Mouse (Mus musculus): ENCODE data around the gene Shmt1. TPM values are rescaled to one million over a fixed set of nuclear protein-coding genes. Genes with fewer than 3 reads are reported as not detected.
A peak's percentile ranks its signal among the peaks of the same experiment; 100 is the strongest.

The Shmt1 gene
- polyA plus RNA-seq, 1 experiment from 2014 or later: 19.2 TPM

DNA sequence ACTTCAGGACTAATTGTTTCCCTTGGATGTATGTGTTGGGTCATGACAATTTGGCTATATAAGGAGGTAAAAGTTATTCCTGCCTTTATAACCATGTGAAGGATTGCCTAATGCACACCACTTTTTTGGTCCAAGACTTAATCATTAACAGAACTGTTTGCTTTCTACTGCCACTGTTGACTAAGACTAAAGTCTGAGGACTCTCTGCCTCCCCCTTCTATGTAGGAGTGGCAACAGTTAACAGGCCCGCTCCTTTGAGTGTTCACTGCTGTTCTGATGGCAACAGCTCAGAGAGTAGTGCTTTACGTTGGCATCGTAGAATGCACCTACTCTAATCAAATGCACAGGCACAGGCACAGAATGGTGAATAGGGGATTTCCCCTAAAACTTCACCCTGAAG is 13.7 kb upstream of the Shmt1 start:
- H3K36me3 ChIP-seq: no peaks in the 10 kb centered on the region
- peaks cover 2% of the 10 kb centered on the region; the same call in 1 of the 2 replicates for H3K4me1 ChIP-seq
- ATAC-seq (replicated peaks): no peak
- H3K27ac ChIP-seq (replicated peaks): no peak overlapping the region
- no peaks in the 10 kb centered on the region for H3K9me3 ChIP-seq
- H3K4me2 ChIP-seq (replicated peaks): no peak overlapping the region
- no peak overlapping the region for H3K9ac ChIP-seq (replicated peaks)
- no peaks in the 10 kb centered on the region for H3K27me3 ChIP-seq
- WGBS: 90% methylated on average over 3 of the region's 3 CpGs
- H3K4me3 ChIP-seq: no peak overlapping the region

DNA sequence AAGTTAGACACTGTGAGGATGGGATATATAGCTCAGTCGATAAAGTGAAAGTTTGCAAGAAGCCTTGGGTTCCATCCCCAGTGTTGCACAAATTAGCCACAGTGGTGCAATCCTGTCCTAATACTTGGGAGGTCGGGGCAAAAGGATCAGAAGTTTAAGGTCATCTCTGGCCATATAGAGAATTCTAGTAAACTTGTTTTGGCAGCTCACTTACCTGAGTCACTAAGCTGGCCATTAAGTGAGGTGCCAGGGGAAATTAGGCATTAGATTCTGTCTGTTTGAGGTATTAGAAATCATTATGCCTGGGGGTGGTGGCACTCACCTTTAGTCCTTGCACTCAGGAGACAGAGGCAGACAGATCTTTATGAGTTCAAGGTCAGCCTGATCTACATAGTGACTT is 12.3 kb upstream of the Shmt1 start:
- Histone ChIP-seq H3K4me2 (replicated peaks) (no peak overlapping the region), H3K4me1 (no peaks in the 10 kb centered on the region), H3K27me3 (no peaks in the 10 kb centered on the region), H3K9me3 (no peaks in the 10 kb centered on the region), H3K9ac (replicated peaks) (no peak overlapping the region), H3K4me3 (no peak overlapping the region), H3K27ac (replicated peaks) (no peak overlapping the region), H3K36me3 (no peaks in the 10 kb centered on the region)
- ATAC-seq (replicated peaks): no peak
- 68% methylated on average over 2 of the region's 2 CpGs for WGBS

DNA sequence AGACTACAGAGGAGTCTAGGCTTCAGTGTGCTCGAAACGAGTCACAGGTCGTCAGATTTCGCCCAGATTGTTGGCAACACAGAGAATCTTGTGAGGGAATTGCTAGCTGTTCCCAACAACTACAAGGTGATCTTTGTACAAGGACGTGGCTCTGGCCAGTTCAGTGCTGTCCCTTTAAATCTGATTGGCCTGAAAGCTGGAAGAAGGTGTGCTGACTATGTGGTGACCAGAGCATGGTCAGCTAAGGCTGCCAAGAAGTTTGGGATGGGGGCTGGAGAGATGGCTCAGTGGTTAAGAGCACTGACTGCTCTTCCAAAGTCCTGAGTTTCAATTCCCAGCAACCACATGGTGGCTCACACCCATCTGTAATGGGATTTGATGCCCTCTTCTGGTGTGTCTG is 4.9 kb upstream of the Shmt1 start:
- no peak for ATAC-seq (replicated peaks)
- no peaks in the 10 kb centered on the region for H3K36me3 ChIP-seq
- no peaks in the 10 kb centered on the region for H3K9me3 ChIP-seq
- H3K27me3 ChIP-seq: no peaks in the 10 kb centered on the region
- 76% methylated on average over 5 of the region's 5 CpGs for WGBS
- no peak overlapping the region for H3K4me3 ChIP-seq
- no peaks in the 10 kb centered on the region for H3K4me1 ChIP-seq
- H3K9ac ChIP-seq (replicated peaks): no peak overlapping the region
- H3K4me2 ChIP-seq (replicated peaks): no peak overlapping the region
- no peak overlapping the region for H3K27ac ChIP-seq (replicated peaks)

DNA sequence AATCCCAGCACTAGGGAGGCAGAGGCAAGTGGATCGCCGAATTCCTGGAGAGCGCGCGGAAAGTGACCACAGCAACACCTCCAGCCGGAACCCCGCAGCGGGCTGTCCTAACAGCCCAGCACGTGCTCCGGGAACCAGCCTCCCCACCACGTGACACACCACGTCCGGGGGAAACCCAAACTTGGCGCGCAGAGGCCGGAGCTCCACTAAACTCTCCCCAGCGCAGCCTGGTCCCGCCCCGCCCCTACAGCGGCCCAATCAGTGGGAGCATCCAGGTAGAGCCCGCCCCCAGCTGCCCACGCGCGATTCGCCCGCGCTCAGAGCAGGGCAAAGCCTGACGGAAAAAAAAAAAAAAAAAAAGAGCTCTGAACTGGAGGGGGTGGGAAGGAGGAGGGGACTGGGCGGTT is 461 bp downstream of the Shmt1 start:
- Histone ChIP-seq H3K9me3 (no peaks in the 10 kb centered on the region), H3K36me3 (no peaks in the 10 kb centered on the region), H3K27ac (replicated peaks) (no peak overlapping the region), H3K4me3 (peak overlapping the region; percentile 48), H3K4me2 (replicated peaks) (peak overlapping the region; percentile 95), H3K27me3 (no peaks in the 10 kb centered on the region), H3K9ac (replicated peaks) (peak overlapping the region; percentile 29), H3K4me1 (peaks cover 19% of the 10 kb centered on the region)
- peak; percentile 99 for ATAC-seq (replicated peaks)
- WGBS: under 1% methylated on average over 29 of the region's 29 CpGs

DNA sequence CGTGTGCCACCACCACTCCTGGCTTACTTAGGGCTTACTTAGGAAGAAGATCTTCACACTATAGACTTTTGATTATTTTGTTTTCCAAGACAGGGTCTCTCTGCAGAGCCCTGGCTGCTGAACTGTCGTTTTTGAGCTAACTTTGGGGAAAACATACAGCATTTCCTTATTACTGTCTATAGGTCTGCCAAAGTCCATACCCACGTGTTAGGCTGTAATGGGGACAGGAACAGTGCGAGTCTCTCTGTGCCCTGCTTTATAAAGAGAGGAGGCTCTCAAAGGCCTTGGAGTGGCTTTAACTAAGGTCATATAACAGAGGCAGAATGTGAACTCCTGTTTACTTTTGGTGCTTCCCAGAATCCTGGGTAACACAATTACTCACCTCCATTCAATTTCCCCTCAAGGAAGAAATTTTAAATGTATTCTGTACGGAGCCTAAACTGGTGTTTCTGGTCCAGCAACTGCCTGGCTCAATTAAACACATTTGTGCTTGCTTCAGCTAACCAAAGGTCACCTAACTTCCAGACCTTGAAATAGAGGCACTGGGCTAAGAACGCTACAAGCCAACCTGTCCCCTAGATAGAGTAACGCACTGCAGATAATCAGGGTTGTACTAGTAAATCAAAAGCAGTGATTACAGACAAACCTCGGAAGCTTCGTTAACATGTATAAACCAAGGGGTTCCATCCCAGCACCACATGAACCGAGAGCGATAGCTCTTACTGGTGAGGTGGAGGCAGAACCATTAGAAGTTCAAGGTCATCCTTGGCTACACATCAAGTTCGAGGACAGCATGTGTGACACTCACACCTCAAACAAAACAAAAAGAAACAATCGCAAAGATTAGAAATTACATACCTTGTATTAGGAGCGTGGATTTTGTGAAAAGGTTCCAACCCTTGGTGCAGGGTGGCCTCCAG is 1.2 kb downstream of the Shmt1 start:
- Histone ChIP-seq H3K36me3 (no peaks in the 10 kb centered on the region), H3K9me3 (no peaks in the 10 kb centered on the region), H3K4me2 (replicated peaks) (peak overlapping the region; percentile 95), H3K27me3 (no peaks in the 10 kb centered on the region), H3K27ac (replicated peaks) (no peak overlapping the region), H3K4me1 (peaks cover 19% of the 10 kb centered on the region), H3K9ac (replicated peaks) (peak overlapping the region; percentile 29), H3K4me3 (peak overlapping the region; percentile 48)
- 12% methylated on average over 14 of the region's 14 CpGs for WGBS
- no peak for ATAC-seq (replicated peaks)

DNA sequence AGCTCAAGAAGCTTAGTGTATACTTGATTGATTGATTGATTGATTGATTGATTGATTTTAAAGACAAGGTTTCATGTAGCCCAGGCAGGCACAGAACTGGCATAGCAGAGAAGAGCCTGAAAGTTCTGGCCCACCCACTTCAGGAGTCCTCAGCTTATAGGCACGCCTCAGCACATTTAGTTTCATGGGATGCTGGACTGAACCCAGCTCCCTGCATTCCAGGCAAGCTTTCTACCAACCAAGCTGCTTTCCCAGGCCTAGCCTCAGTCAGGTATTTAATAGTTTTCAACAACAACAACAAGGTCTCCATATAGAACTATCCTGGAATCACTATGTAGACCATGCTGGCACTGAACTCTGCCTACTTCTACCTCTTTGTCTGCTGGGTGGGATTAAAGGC is 2.0 kb downstream of the Shmt1 start:
- WGBS: 64% methylated on average over 1 of the region's 1 CpGs
- H3K27ac ChIP-seq (replicated peaks): no peak overlapping the region
- ATAC-seq (replicated peaks): no peak
- peak overlapping the region; percentile 95; the same call in 1 of the 2 replicates for H3K4me2 ChIP-seq (replicated peaks)
- H3K9me3 ChIP-seq: no peaks in the 10 kb centered on the region
- H3K4me3 ChIP-seq: peak overlapping the region; percentile 48; the same call in 1 of the 2 replicates
- H3K27me3 ChIP-seq: no peaks in the 10 kb centered on the region
- H3K4me1 ChIP-seq: peaks cover 19% of the 10 kb centered on the region
- no peaks in the 10 kb centered on the region for H3K36me3 ChIP-seq
- H3K9ac ChIP-seq (replicated peaks): no peak overlapping the region

DNA sequence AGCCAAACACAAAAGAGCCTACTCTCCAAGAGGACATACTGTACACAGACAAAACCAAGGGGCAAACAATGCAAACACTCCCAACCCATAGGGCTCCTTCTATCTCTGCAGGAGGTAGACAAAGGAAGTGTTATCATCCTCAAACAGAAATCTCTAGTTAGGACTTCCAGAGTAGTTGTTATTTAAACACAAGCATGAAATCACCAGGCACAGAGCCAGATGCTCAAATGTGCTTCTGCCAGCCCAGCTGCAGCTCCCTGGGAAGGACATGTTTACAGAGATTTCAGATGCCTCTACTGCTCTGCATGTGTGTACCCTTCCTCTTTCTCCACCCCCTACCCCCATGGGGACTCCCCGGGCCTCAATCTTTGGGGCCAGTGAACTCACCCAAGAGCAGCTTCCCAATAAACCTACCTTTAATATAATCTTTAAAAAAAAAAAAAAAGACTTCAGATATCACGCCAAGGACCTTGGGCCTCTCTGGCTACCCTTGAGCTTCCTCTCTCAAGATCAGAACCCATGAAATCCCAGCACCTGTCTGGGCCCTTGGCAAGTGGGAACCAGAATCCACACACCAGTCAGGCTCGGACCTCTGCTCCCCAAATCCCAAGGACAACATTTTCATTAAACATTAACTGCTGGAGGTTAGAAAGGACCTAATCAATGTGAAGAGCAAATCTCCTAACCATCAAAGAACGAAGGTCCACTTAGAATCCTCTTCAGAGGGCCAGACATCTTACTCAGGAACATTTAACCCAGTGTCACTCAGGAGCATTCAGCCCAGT is 3.0 kb downstream of the Shmt1 start:
- H3K27me3 ChIP-seq: no peaks in the 10 kb centered on the region
- H3K4me1 ChIP-seq: peaks cover 19% of the 10 kb centered on the region
- 75% methylated on average over 4 of the region's 4 CpGs for WGBS
- H3K9ac ChIP-seq (replicated peaks): no peak overlapping the region
- H3K36me3 ChIP-seq: no peaks in the 10 kb centered on the region
- no peak for ATAC-seq (replicated peaks)
- no peak overlapping the region for H3K4me3 ChIP-seq
- H3K4me2 ChIP-seq (replicated peaks): no peak overlapping the region
- H3K27ac ChIP-seq (replicated peaks): no peak overlapping the region; the same call in 1 of the 2 replicates
- no peaks in the 10 kb centered on the region for H3K9me3 ChIP-seq

DNA sequence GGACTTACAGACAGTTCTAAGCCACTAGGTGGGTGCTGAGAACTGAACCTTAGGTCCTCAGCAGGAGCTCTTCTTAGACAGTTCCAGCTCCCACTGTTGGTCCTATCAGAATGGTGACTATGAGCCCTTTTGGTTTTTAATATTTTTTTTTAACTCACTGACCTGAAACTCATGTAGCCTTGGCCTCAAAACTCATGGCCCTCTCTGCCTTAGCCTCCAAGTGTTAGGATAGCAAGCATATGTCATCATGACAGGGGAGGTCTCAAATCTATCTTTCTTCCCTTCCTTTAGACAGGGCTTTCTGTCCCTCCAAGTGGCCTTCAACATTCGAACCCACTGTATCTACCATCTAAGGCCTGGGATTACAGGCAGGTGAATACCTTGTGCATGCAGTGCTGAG is 10.6 kb downstream of the Shmt1 start:
- Histone ChIP-seq H3K4me3 (no peak overlapping the region), H3K4me1 (no peaks in the 10 kb centered on the region), H3K27me3 (no peaks in the 10 kb centered on the region), H3K36me3 (no peaks in the 10 kb centered on the region), H3K27ac (replicated peaks) (no peak overlapping the region), H3K4me2 (replicated peaks) (no peak overlapping the region), H3K9me3 (no peaks in the 10 kb centered on the region), H3K9ac (replicated peaks) (no peak overlapping the region)
- WGBS: 92% methylated on average over 1 of the region's 1 CpGs
- no peak for ATAC-seq (replicated peaks)

DNA sequence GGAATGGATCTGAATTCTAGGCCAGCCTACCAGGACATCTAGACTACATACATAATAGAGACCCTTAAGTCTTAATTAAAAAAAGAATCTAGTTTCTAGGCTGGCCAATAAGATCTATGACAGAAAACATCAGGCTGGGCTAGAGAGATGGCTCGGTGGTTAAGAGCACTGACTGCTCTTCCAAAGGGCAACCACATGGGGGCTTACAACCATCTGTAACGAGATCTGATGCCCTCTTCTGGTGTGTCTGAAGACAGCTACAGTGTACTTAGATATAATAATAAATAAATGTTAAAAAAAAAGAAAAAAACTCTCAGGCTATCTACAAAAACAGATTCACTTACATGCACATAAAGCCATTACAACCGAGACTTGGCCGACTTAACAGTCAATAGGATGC is 11.5 kb downstream of the Shmt1 start:
- no peak overlapping the region for H3K27ac ChIP-seq (replicated peaks)

DNA sequence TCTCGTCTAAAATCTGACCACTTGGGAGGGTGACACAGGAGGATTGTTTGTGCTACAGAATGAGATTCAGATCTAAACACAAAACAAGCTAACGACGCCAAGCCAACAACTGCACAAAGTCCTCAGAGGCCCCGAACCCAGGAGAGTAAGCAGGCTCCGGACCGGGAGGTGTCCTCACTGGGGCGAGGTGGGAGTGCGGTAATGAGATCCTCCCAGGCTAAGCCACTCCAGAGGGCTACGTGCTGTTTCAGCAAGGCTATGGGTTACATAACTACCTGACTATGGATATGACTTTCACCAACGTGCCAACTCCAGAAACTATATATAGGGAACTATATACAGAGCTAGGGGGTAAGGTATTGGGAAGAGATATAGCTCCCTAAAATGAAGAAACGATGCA is 15.2 kb downstream of the Shmt1 start:
- H3K36me3 ChIP-seq: no peaks in the 10 kb centered on the region
- no peak overlapping the region for H3K4me2 ChIP-seq (replicated peaks)
- H3K4me1 ChIP-seq: no peaks in the 10 kb centered on the region
- ATAC-seq (replicated peaks): no peak
- no peak overlapping the region for H3K27ac ChIP-seq (replicated peaks)
- no peaks in the 10 kb centered on the region for H3K9me3 ChIP-seq
- WGBS: 92% methylated on average over 11 of the region's 11 CpGs
- H3K27me3 ChIP-seq: no peaks in the 10 kb centered on the region
- H3K4me3 ChIP-seq: no peak overlapping the region
- H3K9ac ChIP-seq (replicated peaks): no peak overlapping the region

More for the DNA sequence above, 11.5 kb downstream of the Shmt1 start:
- no peak for ATAC-seq (replicated peaks)
- H3K4me3 ChIP-seq: no peak overlapping the region
- H3K4me2 ChIP-seq (replicated peaks): no peak overlapping the region
- no peak overlapping the region for H3K9ac ChIP-seq (replicated peaks)
- H3K36me3 ChIP-seq: no peaks in the 10 kb centered on the region
- H3K27me3 ChIP-seq: no peaks in the 10 kb centered on the region
- H3K4me1 ChIP-seq: no peaks in the 10 kb centered on the region
- H3K9me3 ChIP-seq: no peaks in the 10 kb centered on the region
- 87% methylated on average over 4 of the region's 4 CpGs for WGBS

DNA sequence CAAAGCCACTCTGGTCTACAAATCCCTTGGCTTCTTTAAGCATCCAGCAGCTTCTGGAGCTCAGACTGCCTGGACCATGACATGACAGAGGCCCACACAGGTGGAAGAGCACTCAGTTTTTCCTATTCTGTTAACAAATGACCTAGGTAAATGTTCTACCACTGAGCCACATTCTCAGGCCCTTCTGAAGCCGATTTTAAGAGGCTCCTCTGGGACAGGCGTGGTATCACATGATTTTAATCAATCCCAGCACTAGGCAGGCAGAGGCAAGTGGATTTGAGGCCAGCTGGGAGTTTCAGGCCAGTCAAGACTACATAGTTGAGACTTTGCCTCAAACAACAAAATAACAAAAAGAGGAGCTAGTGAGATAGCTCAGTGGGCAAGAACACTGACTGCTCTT is 21.0 kb downstream of the Shmt1 start:
- H3K27ac ChIP-seq (replicated peaks): no peak overlapping the region
- no peak for ATAC-seq (replicated peaks)
- H3K9ac ChIP-seq (replicated peaks): no peak overlapping the region
- no peaks in the 10 kb centered on the region for H3K9me3 ChIP-seq
- H3K4me3 ChIP-seq: no peak overlapping the region
- 91% methylated on average over 2 of the region's 2 CpGs for WGBS
- H3K4me2 ChIP-seq (replicated peaks): no peak overlapping the region
- no peaks in the 10 kb centered on the region for H3K27me3 ChIP-seq
- peaks cover 3% of the 10 kb centered on the region; the same call in 1 of the 2 replicates for H3K4me1 ChIP-seq
- peaks cover 42% of the 10 kb centered on the region for H3K36me3 ChIP-seq

DNA sequence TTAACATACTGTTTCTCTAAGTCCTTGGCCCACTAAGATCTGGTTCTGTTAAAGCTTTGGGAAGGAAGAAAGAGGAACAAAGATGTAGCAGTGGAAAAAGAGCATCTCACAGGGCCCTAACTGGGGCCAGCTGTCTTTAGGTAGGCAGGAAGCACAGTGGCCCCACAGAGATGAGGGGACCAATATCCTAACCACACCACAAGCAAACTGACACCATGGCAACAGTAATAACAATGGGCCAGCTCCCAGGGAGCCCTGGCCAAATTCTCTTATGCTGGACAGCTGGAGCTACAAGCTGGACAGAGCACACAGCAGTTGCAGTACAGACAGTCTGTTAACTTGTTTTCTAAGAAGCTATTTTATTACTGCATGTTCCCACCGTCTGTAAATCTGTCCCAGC is 23.9 kb downstream of the Shmt1 start:
- peaks cover 63% of the 10 kb centered on the region for H3K36me3 ChIP-seq
- H3K9me3 ChIP-seq: no peaks in the 10 kb centered on the region
- no peak overlapping the region for H3K27ac ChIP-seq (replicated peaks)
- H3K27me3 ChIP-seq: no peaks in the 10 kb centered on the region
- no peak overlapping the region for H3K4me2 ChIP-seq (replicated peaks)
- H3K4me3 ChIP-seq: no peak overlapping the region
- H3K9ac ChIP-seq (replicated peaks): no peak overlapping the region
- 61% methylated on average over 1 of the region's 1 CpGs for WGBS
- ATAC-seq (replicated peaks): no peak
- peaks cover 8% of the 10 kb centered on the region for H3K4me1 ChIP-seq
